Mouse (Mus musculus): ENCODE data around the gene Gcnt4. TPM values are rescaled to one million over a fixed set of nuclear protein-coding genes. Genes with fewer than 3 reads are reported as not detected.

The Gcnt4 gene
- total and polyA plus RNA-seq, 3 experiments, result 0.04 to 0.13 (median 0.11) TPM

DNA sequence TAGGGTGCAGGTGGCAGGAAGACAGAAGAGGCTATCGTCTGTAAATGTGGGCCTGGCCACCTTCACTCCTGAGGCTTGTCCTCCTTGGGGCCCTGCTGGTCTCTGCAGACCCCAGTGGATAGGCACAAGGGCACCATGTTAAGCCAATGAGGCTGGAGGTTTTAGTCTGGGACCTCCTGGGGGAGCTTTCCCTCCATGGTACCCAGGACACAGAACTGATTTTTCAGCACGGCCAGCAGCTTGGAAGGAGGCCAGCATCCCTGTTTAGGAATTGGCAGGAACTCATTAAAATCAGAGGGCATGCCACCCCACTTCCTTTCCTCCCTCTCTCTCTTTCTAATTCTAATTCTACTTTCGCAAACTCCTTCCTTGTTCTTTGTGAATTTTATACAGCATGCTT, 19.1 kb downstream of the Gcnt4 start:
- DNase-seq, result no peak
- 24% methylated on average over 3 of the region's 3 CpGs for WGBS

DNA sequence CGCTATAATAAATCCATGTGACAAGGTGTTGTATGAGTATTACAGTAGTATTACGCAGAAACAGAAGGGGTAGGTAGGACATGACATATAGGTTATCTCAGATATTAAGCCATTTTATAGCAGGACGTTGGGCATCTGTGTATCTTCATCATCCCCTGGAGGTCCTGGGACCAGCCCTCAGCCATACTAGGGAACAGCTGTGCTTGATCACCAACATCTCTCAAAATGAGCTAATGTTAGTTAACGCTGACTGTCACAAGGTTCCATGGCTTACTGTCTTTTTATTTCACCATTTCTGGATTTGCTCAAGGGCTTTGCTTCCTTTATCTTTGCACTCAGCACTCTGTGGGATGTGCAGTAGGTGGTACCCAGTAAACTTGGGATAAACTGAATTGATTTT, 21.3 kb downstream of the Gcnt4 start:
- H3K27me3 ChIP-seq (ENCODE audit: control insufficient read depth, insufficient read depth, low read length), result no peaks in the 10 kb centered on the region
- 84% methylated on average over 4 of the region's 4 CpGs for WGBS

More for the DNA sequence above, 19.1 kb downstream of the Gcnt4 start:
- intact Hi-C loops (cut with DNase I), result no loop called here
- Histone ChIP-seq H3K79me2 (replicated peaks; ENCODE audit: control insufficient read depth, insufficient read depth, low read length) (no peaks in the 10 kb centered on the region), H3K27me3 (ENCODE audit: control insufficient read depth, insufficient read depth, low read length) (no peaks in the 10 kb centered on the region), H3K27ac (no peak overlapping the region), H3K9ac (ENCODE audit: low read depth, low read length) (no peak overlapping the region), H3K4me3 (no peak overlapping the region), H3K36me3 (ENCODE audit: control insufficient read depth, insufficient read depth, low read length) (no peaks in the 10 kb centered on the region), H3K4me1 (ENCODE audit: control insufficient read depth, insufficient read depth, low read length) (no peaks in the 10 kb centered on the region)
- no peak for TF ChIP-seq POLR2A (IDR thresholded peaks at IDR 0.05; ENCODE audit: insufficient read depth, low read depth, low read length)
- TF ChIP-seq CTCF (IDR thresholded peaks at IDR 0.05), result no peak
- TF ChIP-seq EP300 (IDR thresholded peaks at IDR 0.05; ENCODE audit: insufficient read depth, low read depth, low read length), result no peak

DNA sequence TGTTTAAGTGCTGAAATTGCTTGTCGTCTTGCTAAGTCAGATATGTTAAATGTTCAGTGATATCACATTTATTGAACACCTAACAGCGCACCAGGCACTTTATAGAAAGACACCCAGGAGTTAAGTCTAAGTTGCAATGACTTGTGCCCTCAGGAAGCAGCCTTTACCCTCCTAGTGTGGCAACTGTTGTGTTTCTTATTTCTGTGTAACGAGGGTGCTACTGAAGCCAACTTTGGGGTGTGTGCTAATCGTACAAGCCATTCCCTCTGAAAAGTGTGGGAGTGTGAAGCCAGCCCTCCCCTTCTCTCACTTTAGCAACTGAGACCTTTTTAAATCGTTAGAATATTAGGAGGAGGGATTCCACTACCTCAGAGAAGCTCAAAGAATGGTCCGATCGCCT, 23.2 kb downstream of the Gcnt4 start:
- WGBS, result 81% methylated on average over 7 of the region's 7 CpGs
- Histone ChIP-seq H3K79me2 (replicated peaks; ENCODE audit: control insufficient read depth, insufficient read depth, low read length) (no peaks in the 10 kb centered on the region), H3K4me3 (no peak overlapping the region), H3K36me3 (ENCODE audit: control insufficient read depth, insufficient read depth, low read length) (no peaks in the 10 kb centered on the region), H3K4me1 (ENCODE audit: control insufficient read depth, insufficient read depth, low read length) (no peaks in the 10 kb centered on the region), H3K27ac (no peak overlapping the region), H3K9ac (ENCODE audit: low read depth, low read length) (no peak overlapping the region), H3K27me3 (ENCODE audit: control insufficient read depth, insufficient read depth, low read length) (no peaks in the 10 kb centered on the region)
- no peak for DNase-seq
- TF ChIP-seq CTCF (IDR thresholded peaks at IDR 0.05) (no peak), POLR2A (IDR thresholded peaks at IDR 0.05; ENCODE audit: insufficient read depth, low read depth, low read length) (no peak), EP300 (IDR thresholded peaks at IDR 0.05; ENCODE audit: insufficient read depth, low read depth, low read length) (no peak)
- intact Hi-C loops (cut with DNase I), result no loop called here

More for the DNA sequence above, 21.3 kb downstream of the Gcnt4 start:
- Histone ChIP-seq H3K36me3 (ENCODE audit: control insufficient read depth, insufficient read depth, low read length) (no peaks in the 10 kb centered on the region), H3K27ac (no peak overlapping the region), H3K4me1 (ENCODE audit: control insufficient read depth, insufficient read depth, low read length) (no peaks in the 10 kb centered on the region), H3K79me2 (replicated peaks; ENCODE audit: control insufficient read depth, insufficient read depth, low read length) (no peaks in the 10 kb centered on the region), H3K4me3 (no peak overlapping the region), H3K9ac (ENCODE audit: low read depth, low read length) (no peak overlapping the region)
- no peak for DNase-seq
- intact Hi-C loops (cut with DNase I), result no loop called here
- TF ChIP-seq POLR2A (IDR thresholded peaks at IDR 0.05; ENCODE audit: insufficient read depth, low read depth, low read length) (no peak), EP300 (IDR thresholded peaks at IDR 0.05; ENCODE audit: insufficient read depth, low read depth, low read length) (no peak), CTCF (IDR thresholded peaks at IDR 0.05) (no peak)

DNA sequence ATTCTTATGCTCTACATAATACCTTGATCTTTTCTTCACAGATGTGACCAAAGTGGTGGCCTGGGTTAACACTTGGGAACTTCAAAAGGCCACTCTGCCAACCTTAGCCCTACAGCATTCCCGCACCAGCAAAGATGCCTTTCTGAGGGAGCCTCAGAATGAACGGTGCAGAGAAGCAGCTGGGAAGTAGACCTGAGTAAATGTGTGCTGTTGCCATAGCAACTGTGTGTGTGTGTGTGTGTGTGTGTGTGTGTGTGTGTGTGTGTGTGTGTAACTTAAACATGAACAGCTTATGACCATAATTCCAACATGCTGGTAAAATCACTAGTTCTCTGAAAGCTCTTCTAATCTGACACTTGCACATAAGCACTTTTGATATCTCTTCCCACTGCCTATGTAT, 27.4 kb downstream of the Gcnt4 start:
- Histone ChIP-seq H3K27me3 (ENCODE audit: control insufficient read depth, insufficient read depth, low read length) (no peaks in the 10 kb centered on the region), H3K4me1 (ENCODE audit: control insufficient read depth, insufficient read depth, low read length) (no peaks in the 10 kb centered on the region), H3K9ac (ENCODE audit: low read depth, low read length) (no peak overlapping the region), H3K27ac (no peak overlapping the region), H3K4me3 (no peak overlapping the region), H3K36me3 (ENCODE audit: control insufficient read depth, insufficient read depth, low read length) (no peaks in the 10 kb centered on the region), H3K79me2 (replicated peaks; ENCODE audit: control insufficient read depth, insufficient read depth, low read length) (no peaks in the 10 kb centered on the region)
- intact Hi-C loops (cut with DNase I), result no loop called here
- TF ChIP-seq CTCF (IDR thresholded peaks at IDR 0.05), result no peak
- no peak for TF ChIP-seq POLR2A (IDR thresholded peaks at IDR 0.05; ENCODE audit: insufficient read depth, low read depth, low read length)
- TF ChIP-seq EP300 (IDR thresholded peaks at IDR 0.05; ENCODE audit: insufficient read depth, low read depth, low read length), result no peak
- WGBS, result 63% methylated on average over 2 of the region's 2 CpGs
- no peak for DNase-seq

DNA sequence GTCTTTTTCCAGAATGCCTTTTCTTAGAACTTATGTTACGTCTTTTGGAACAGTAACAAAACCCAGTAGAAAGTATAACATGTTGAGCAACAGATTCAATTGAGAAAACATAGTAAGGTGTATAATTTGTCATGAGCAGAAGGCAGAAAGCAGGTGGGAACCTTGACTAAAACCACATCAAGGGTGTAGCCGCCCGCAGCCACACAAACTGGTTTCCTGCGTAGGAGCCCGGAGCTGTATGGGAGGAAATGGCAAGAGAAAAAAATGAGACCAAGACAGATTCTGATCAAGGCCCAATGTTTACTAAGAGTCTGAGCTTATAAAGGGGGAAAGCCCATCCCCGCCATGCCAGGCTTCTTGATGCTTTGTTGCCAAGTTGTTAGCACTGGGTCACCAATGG, 32.0 kb downstream of the Gcnt4 start:
- 76% methylated on average over 6 of the region's 6 CpGs for WGBS
- H3K4me1 ChIP-seq (ENCODE audit: control insufficient read depth, insufficient read depth, low read length), result no peaks in the 10 kb centered on the region
- no peak overlapping the region for H3K27ac ChIP-seq
- H3K9ac ChIP-seq (ENCODE audit: low read depth, low read length), result no peak overlapping the region
- H3K36me3 ChIP-seq (ENCODE audit: control insufficient read depth, insufficient read depth, low read length), result no peaks in the 10 kb centered on the region
- peak in 1 of 2 experiments; percentile 5 for DNase-seq
- H3K27me3 ChIP-seq (ENCODE audit: control insufficient read depth, insufficient read depth, low read length), result no peaks in the 10 kb centered on the region
- intact Hi-C loops (cut with DNase I), result no loop called here
- TF ChIP-seq POLR2A (IDR thresholded peaks at IDR 0.05; ENCODE audit: insufficient read depth, low read depth, low read length), result no peak
- no peak for TF ChIP-seq CTCF (IDR thresholded peaks at IDR 0.05)
- TF ChIP-seq EP300 (IDR thresholded peaks at IDR 0.05; ENCODE audit: insufficient read depth, low read depth, low read length), result no peak
- no peak overlapping the region for H3K4me3 ChIP-seq
- H3K79me2 ChIP-seq (replicated peaks; ENCODE audit: control insufficient read depth, insufficient read depth, low read length), result no peaks in the 10 kb centered on the region

DNA sequence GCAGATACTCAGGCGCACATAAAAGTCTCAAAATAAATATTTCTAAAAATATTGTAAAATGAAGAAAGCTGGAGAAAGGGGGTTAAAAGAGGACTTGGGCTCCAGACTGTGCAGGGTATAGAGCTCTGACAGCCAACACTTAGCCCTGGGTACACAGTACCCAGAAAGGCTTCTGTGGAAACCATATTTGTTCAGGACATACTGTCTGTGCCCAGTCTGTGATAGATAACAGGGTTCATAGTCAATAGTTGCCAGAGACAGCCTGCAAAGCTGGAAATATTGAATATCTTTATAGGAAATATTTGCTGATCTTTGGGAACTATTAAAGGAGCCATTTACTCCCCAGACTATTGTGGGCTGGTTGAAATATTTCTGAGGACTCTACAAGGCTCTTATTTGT, 35.5 kb downstream of the Gcnt4 start:
- Histone ChIP-seq H3K27ac (no peak overlapping the region), H3K36me3 (ENCODE audit: control insufficient read depth, insufficient read depth, low read length) (no peaks in the 10 kb centered on the region), H3K4me1 (ENCODE audit: control insufficient read depth, insufficient read depth, low read length) (no peaks in the 10 kb centered on the region), H3K9ac (ENCODE audit: low read depth, low read length) (no peak overlapping the region), H3K79me2 (replicated peaks; ENCODE audit: control insufficient read depth, insufficient read depth, low read length) (no peaks in the 10 kb centered on the region), H3K4me3 (no peak overlapping the region), H3K27me3 (ENCODE audit: control insufficient read depth, insufficient read depth, low read length) (no peaks in the 10 kb centered on the region)
- TF ChIP-seq CTCF (IDR thresholded peaks at IDR 0.05) (no peak), POLR2A (IDR thresholded peaks at IDR 0.05; ENCODE audit: insufficient read depth, low read depth, low read length) (no peak), EP300 (IDR thresholded peaks at IDR 0.05; ENCODE audit: insufficient read depth, low read depth, low read length) (no peak)
- 77% methylated on average over 1 of the region's 1 CpGs for WGBS
- intact Hi-C loops (cut with DNase I), result no loop called here
- no peak for DNase-seq
